Mouse (Mus musculus) liver, adult (tissue): ENCODE data around the gene Obox6.

Experiments used
- GATA4 ChIP-seq: IDR thresholded peaks from 2 replicates; pipeline ENCODE4 v1.6.1; 2014; ENCODE audit warnings: mild to moderate bottlenecking, low read length; ENCODE audit not compliant: insufficient replicate concordance

Gene Obox6

DNA sequence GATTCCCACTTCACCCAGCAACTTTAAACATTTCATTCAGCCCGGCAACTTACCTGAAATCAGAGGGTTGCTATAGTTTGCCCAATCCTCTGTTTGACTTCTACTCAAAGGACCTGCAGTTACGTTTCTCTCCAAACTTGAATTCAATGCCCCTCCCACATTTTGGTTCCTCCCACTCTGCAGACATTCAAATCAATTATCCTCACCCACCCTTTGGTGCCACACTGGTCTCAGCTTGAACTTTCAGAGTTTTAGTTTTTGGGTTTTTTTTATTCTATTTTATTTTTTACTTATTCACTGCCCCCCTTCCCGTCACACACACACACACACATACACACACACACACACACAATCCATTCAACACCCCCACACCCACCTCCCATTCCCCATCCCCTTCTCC lies at the start of gene Obox6:
Obox6 (minus strand) TSS at position 101 of the 400 bp plus-strand sequence.
- TF ChIP-seq GATA4 = no peak

GRCm38 (mm10) chr7:15884127-15884526 lies 44.6 kb upstream of the Obox6 start:
- no peak for TF ChIP-seq GATA4

- TF ChIP-seq GATA4 = no peak
Measured at GRCm38 (mm10) chr7:15882317-15882716, 42.8 kb upstream of the Obox6 start, which contains the start of gene Crxos. Gene Crxos (plus strand): TSS chr7:15882617.

- no peak for TF ChIP-seq GATA4
Measured at GRCm38 (mm10) chr7:15881831-15882230, 42.4 kb upstream of the Obox6 start.

DNA sequence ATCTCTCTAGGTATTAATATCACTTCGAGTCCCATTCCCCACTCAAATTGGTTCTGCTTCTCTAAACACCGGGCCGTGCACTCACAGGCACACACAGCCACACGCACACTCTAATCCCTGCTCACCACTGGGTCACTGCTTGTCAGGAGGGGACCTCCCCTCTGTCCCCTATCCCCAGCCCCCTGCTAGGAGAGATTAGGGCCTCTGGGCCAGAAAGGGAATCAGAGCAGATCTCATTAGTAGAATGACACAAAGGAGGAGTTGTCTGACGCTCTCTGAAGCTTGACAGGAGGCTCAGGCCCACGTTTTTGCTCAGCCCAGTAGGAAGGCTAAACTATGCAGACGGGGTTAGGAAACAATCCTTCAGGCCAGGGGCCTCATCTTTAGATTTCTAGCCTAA lies 41.9 kb upstream of the Obox6 start:
- TF ChIP-seq GATA4 = no peak

DNA sequence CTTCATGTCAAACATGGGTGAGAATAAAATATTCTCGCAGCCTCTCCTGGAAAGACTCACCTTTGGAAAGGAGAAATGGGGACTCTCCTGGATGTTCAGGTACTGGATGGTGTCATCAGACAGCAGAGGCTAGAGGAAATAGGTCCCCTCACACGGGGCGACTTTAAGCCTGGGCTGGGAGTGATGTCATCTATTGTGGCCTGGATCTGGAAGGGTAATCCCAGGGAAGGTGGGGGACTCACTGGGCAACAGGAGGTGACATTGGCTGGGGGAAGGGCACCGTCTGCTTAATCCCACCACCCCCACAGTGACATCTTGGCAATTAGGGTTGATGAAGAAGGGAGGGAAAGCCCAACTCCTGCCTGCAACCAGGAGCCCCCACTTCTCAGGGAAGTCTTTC lies 40.3 kb upstream of the Obox6 start, which contains the start of gene Crx:
Crx (minus strand) TSS at position 213 of the 400 bp plus-strand sequence.
- no peak for TF ChIP-seq GATA4

DNA sequence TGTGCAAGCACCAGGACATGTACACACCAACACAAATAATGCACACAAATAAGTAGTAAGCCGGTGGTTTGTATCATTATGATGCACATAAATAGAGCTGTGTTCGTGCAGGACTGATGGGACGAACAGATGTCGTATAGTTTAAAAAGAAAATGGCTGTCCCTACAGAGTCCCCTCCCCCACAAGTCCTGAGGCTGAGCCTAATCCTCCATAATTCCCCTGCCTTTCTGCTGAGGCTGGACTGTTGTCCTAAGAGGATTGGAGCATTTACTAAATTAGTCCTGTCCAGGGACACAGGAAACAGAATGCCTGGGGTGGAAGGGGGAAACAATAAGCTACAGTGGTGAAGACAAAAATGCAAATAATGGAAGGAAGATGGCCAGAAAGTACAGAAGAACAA lies 24.6 kb upstream of the Obox6 start:
- no peak for TF ChIP-seq GATA4

- no peak for TF ChIP-seq GATA4
Measured at GRCm38 (mm10) chr7:15859657-15860056, 20.2 kb upstream of the Obox6 start.
